Mouse (Mus musculus): ENCODE measurements around the gene Tssk2. TPM values are rescaled to one million over a fixed set of nuclear protein-coding genes. Genes with fewer than 3 reads are reported as not detected.

Gene Tssk2
- polyA plus RNA-seq, 1 experiment from 2014 or later, result not detected

GRCm38 (mm10) chr16:17858592-17858991, 39.8 kb upstream of the Tssk2 start:
- no peaks in the 10 kb centered on the region for H3K27me3 ChIP-seq (ENCODE audit: insufficient read depth, low read length)
- no peak for ATAC-seq
- no peak overlapping the region for H3K4me2 ChIP-seq (ENCODE audit: low read depth, low read length)
- peak; percentile 48 for DNase-seq
- H3K4me3 ChIP-seq (ENCODE audit: low read depth, low read length), result no peak overlapping the region
- peaks cover 68% of the 10 kb centered on the region for H3K36me3 ChIP-seq (replicated peaks; ENCODE audit: insufficient read depth, low read length)
- H3K4me1 ChIP-seq (ENCODE audit: insufficient read depth), result no peaks in the 10 kb centered on the region
- H3K27ac ChIP-seq (ENCODE audit: low read depth), result no peak overlapping the region
- H3K9me3 ChIP-seq (ENCODE audit: low read length), result no peaks in the 10 kb centered on the region
- TF ChIP-seq EP300 (IDR thresholded peaks at IDR 0.05; ENCODE audit: low read depth) (no peak), CTCF (IDR thresholded peaks at IDR 0.05; ENCODE audit: low read depth) (peak; percentile 75)
- H3K9ac ChIP-seq (replicated peaks), result no peak overlapping the region

GRCm38 (mm10) chr16:17865293-17865692, 33.1 kb upstream of the Tssk2 start:
- ATAC-seq, result no peak
- Histone ChIP-seq H3K36me3 (replicated peaks; ENCODE audit: insufficient read depth, low read length) (peaks cover 22% of the 10 kb centered on the region), H3K4me3 (ENCODE audit: low read depth, low read length) (no peak overlapping the region), H3K4me2 (ENCODE audit: low read depth, low read length) (no peak overlapping the region), H3K4me1 (ENCODE audit: insufficient read depth) (peaks cover 3% of the 10 kb centered on the region; the same call in 1 of the 2 replicates), H3K27ac (ENCODE audit: low read depth) (no peak overlapping the region), H3K9ac (replicated peaks) (no peak overlapping the region), H3K27me3 (ENCODE audit: insufficient read depth, low read length) (no peaks in the 10 kb centered on the region), H3K9me3 (ENCODE audit: low read length) (no peaks in the 10 kb centered on the region)
- DNase-seq, result no peak
- TF ChIP-seq EP300 (IDR thresholded peaks at IDR 0.05; ENCODE audit: low read depth), result no peak
- TF ChIP-seq CTCF (IDR thresholded peaks at IDR 0.05; ENCODE audit: low read depth), result no peak
- 35% methylated on average over 2 of the region's 2 CpGs for WGBS (ENCODE audit: insufficient replicate concordance)

- TF ChIP-seq EP300 (IDR thresholded peaks at IDR 0.05; ENCODE audit: low read depth) (no peak), CTCF (IDR thresholded peaks at IDR 0.05; ENCODE audit: low read depth) (no peak)
- WGBS (ENCODE audit: insufficient replicate concordance), result 58% methylated on average over 6 of the region's 6 CpGs
- Histone ChIP-seq H3K27ac (ENCODE audit: low read depth) (no peak overlapping the region), H3K4me1 (ENCODE audit: insufficient read depth) (peaks cover 3% of the 10 kb centered on the region; the same call in 1 of the 2 replicates), H3K27me3 (ENCODE audit: insufficient read depth, low read length) (no peaks in the 10 kb centered on the region), H3K4me2 (ENCODE audit: low read depth, low read length) (no peak overlapping the region), H3K4me3 (ENCODE audit: low read depth, low read length) (no peak overlapping the region), H3K9me3 (ENCODE audit: low read length) (no peaks in the 10 kb centered on the region), H3K9ac (replicated peaks) (no peak overlapping the region), H3K36me3 (replicated peaks; ENCODE audit: insufficient read depth, low read length) (peaks cover 18% of the 10 kb centered on the region)
- DNase-seq (no peak), ATAC-seq (peak; percentile 63)
Measured at GRCm38 (mm10) chr16:17865770-17866169, 32.7 kb upstream of the Tssk2 start.

- DNase-seq, result no peak
- no peaks in the 10 kb centered on the region for H3K9me3 ChIP-seq (ENCODE audit: low read length)
- ATAC-seq, result no peak
- H3K4me2 ChIP-seq (ENCODE audit: low read depth, low read length), result no peak overlapping the region
- H3K27ac ChIP-seq (ENCODE audit: low read depth), result no peak overlapping the region
- H3K36me3 ChIP-seq (replicated peaks; ENCODE audit: insufficient read depth, low read length), result peaks cover 17% of the 10 kb centered on the region
- no peaks in the 10 kb centered on the region for H3K27me3 ChIP-seq (ENCODE audit: insufficient read depth, low read length)
- TF ChIP-seq EP300 (IDR thresholded peaks at IDR 0.05; ENCODE audit: low read depth) (peak; percentile 35; the same call in 1 of the 2 replicates), CTCF (IDR thresholded peaks at IDR 0.05; ENCODE audit: low read depth) (no peak)
- no peak overlapping the region for H3K4me3 ChIP-seq (ENCODE audit: low read depth, low read length)
- WGBS (ENCODE audit: insufficient replicate concordance), result 56% methylated on average over 5 of the region's 5 CpGs
- no peak overlapping the region for H3K9ac ChIP-seq (replicated peaks)
- 0 out of 2 replicates have a peak, but pooled peaks cover 4% of the 10 kb centered on the region for H3K4me1 ChIP-seq (ENCODE audit: insufficient read depth)
Measured at GRCm38 (mm10) chr16:17871248-17871647, 27.2 kb upstream of the Tssk2 start.

- no peaks in the 10 kb centered on the region for H3K9me3 ChIP-seq (ENCODE audit: low read length)
- 51% methylated on average over 4 of the region's 4 CpGs for WGBS (ENCODE audit: insufficient replicate concordance)
- no peak for DNase-seq
- no peaks in the 10 kb centered on the region for H3K27me3 ChIP-seq (ENCODE audit: insufficient read depth, low read length)
- H3K4me1 ChIP-seq (ENCODE audit: insufficient read depth), result 0 out of 2 replicates have a peak, but pooled peaks cover 4% of the 10 kb centered on the region
- no peak overlapping the region for H3K27ac ChIP-seq (ENCODE audit: low read depth)
- no peak overlapping the region for H3K4me2 ChIP-seq (ENCODE audit: low read depth, low read length)
- H3K9ac ChIP-seq (replicated peaks), result no peak overlapping the region
- no peak overlapping the region for H3K4me3 ChIP-seq (ENCODE audit: low read depth, low read length)
- H3K36me3 ChIP-seq (replicated peaks; ENCODE audit: insufficient read depth, low read length), result peaks cover 19% of the 10 kb centered on the region
- TF ChIP-seq CTCF (IDR thresholded peaks at IDR 0.05; ENCODE audit: low read depth), result no peak
- TF ChIP-seq EP300 (IDR thresholded peaks at IDR 0.05; ENCODE audit: low read depth), result no peak
- peak; percentile 19; the same call in 1 of the 2 replicates for ATAC-seq
Measured at GRCm38 (mm10) chr16:17872995-17873394, 25.4 kb upstream of the Tssk2 start.

DNA sequence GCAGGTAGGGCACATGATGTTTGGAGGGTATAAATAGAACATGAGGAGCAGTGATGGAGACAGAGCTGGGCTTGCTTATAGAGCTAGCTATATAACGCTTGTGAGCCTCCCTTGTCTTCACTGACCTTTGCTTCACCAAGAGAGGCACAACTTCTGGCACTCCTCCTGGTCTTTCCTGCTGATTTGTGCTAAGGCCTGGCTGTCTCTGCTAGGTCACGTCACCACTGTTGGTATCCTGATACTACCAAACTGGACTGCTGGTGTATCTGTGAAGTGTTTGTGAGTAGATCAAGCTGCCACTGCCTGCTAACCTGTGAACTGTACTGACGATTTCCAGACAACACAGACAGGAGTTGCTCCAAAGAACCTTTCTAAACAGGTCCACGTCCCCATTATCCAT, 23.3 kb upstream of the Tssk2 start:
- H3K36me3 ChIP-seq (replicated peaks; ENCODE audit: insufficient read depth, low read length), result peaks cover 14% of the 10 kb centered on the region
- no peaks in the 10 kb centered on the region for H3K27me3 ChIP-seq (ENCODE audit: insufficient read depth, low read length)
- H3K9ac ChIP-seq (replicated peaks), result no peak overlapping the region
- no peak for TF ChIP-seq EP300 (IDR thresholded peaks at IDR 0.05; ENCODE audit: low read depth)
- TF ChIP-seq CTCF (IDR thresholded peaks at IDR 0.05; ENCODE audit: low read depth), result no peak
- peaks cover 8% of the 10 kb centered on the region; the same call in 1 of the 2 replicates for H3K4me1 ChIP-seq (ENCODE audit: insufficient read depth)
- ATAC-seq (no peak), DNase-seq (no peak)
- 70% methylated on average over 4 of the region's 4 CpGs for WGBS (ENCODE audit: insufficient replicate concordance)
- no peak overlapping the region for H3K27ac ChIP-seq (ENCODE audit: low read depth)
- no peak overlapping the region for H3K4me2 ChIP-seq (ENCODE audit: low read depth, low read length)
- no peaks in the 10 kb centered on the region for H3K9me3 ChIP-seq (ENCODE audit: low read length)
- no peak overlapping the region for H3K4me3 ChIP-seq (ENCODE audit: low read depth, low read length)

GRCm38 (mm10) chr16:17876096-17876495, 22.3 kb upstream of the Tssk2 start:
- Histone ChIP-seq H3K9me3 (ENCODE audit: low read length) (no peaks in the 10 kb centered on the region), H3K4me2 (ENCODE audit: low read depth, low read length) (no peak overlapping the region), H3K36me3 (replicated peaks; ENCODE audit: insufficient read depth, low read length) (peaks cover 13% of the 10 kb centered on the region), H3K9ac (replicated peaks) (no peak overlapping the region), H3K27me3 (ENCODE audit: insufficient read depth, low read length) (no peaks in the 10 kb centered on the region), H3K4me3 (ENCODE audit: low read depth, low read length) (no peak overlapping the region), H3K27ac (ENCODE audit: low read depth) (no peak overlapping the region), H3K4me1 (ENCODE audit: insufficient read depth) (peaks cover 11% of the 10 kb centered on the region; the same call in 1 of the 2 replicates)
- 83% methylated on average over 1 of the region's 1 CpGs for WGBS (ENCODE audit: insufficient replicate concordance)
- ATAC-seq (no peak), DNase-seq (no peak)
- TF ChIP-seq CTCF (IDR thresholded peaks at IDR 0.05; ENCODE audit: low read depth) (no peak), EP300 (IDR thresholded peaks at IDR 0.05; ENCODE audit: low read depth) (no peak)

Measured in liver, postnatal 0 days (tissue).